Mouse (Mus musculus): Measurements from ENCODE around the gene Prkg2.

GRCm38 (mm10) chr5:98890544-98891050 is 146.6 kb downstream of the Prkg2 start:
- no peak for TF ChIP-seq CTCF (IDR thresholded peaks at IDR 0.05; ENCODE audit: borderline replicate concordance, insufficient read depth, low read length)
- no peak for TF ChIP-seq POLR2A (IDR thresholded peaks at IDR 0.05; ENCODE audit: low read depth, low read length)

Measured in embryonic fibroblast, embryonic 13.5 days (primary cell).